Mouse (Mus musculus): Measurements from ENCODE around the gene Chrna5. TPM values are rescaled to one million over a fixed set of nuclear protein-coding genes. Genes with fewer than 3 reads are reported as not detected.

The Chrna5 gene
- total RNA-seq, 2 experiments from 2014 or later: 4.8 to 5.1 TPM

DNA sequence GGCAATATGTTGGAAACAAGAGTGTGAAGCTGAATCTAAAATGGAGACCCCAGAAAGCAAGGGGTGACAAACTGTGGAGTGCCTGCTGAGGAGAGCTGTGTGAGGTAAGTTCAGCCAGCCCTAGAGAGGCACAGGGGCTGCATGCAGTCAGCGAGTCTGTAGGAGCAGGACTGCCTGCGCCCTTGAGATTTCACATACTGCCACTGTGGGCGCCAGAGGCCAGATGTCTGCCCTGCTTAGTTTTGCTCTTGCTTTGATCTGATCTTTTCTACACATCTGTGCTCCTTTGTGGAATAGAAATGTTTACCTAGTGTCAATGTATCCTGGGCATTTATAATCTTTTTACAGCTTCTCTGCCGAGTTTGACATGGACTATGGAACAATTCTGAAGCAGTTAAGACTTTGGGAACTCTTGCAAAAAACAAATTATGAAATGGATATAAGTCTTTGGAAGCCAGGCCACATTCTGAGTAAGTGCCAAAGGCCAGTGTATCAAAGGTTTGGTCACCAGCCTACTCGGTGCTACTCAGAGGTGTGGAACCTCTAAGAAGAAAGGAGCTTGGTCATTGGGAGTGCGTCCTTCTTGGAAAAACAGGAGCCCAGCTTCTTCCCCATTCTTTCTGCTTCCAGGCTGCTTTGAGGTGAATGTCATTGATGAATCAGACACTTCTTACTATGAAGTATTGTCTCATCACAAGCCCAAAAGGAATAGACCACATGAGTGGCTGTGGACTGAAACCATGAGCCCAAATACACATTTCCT, 30.1 kb downstream of the Chrna5 start:
- intact Hi-C loops (cut with DNase I): no loop called here
- DNase-seq (ENCODE audit: low spot score in 2 of 2): no peak

DNA sequence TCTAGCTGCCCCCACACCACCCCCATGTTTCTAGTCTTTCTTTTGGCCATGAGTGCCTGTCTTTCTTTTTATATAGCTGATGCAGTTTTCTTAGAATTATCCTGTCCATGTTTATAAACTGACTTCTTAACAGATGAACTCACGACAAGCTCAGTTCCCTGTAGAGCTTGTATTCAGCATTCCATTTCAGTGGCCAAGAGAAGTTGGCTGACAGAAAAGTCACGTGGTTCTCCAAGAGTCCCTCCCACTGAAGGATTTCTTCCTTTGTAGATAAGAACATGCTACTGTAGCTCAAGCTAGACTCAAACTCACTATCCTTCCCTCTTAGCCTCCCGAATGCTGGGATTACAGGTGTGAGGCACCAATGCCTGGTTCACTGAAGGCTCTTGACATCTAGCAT, 36.2 kb downstream of the Chrna5 start:
- no peak for DNase-seq (ENCODE audit: low spot score in 2 of 2)

DNA sequence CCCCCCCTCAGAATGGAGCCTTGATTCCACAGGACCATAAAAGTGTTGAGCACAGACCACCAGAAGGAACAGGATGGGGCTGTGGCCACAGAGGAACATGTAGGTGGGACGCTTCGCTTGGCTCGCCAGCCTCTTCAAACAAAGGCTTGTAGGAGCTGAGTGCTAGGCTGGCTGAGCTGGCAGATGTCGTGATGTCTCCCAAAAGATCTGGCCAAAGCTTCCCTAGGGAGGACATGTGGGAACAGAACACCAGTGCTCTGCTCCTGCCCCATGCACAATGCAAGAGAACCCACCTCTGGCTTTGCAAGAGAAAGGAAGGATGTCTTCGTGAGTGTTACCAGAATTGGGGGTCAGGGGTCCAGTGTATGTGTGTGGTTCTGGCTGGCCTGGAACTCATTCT, 42.6 kb downstream of the Chrna5 start:
- intact Hi-C loops (cut with DNase I): loop anchor here (5.0 kb wide), 1 partner anchor 289 kb away; no protein-coding TSS in a partner anchor
- DNase-seq (ENCODE audit: low spot score in 2 of 2): no peak

More for the DNA sequence above, 36.2 kb downstream of the Chrna5 start:
- intact Hi-C loops (cut with DNase I): no loop called here

DNA sequence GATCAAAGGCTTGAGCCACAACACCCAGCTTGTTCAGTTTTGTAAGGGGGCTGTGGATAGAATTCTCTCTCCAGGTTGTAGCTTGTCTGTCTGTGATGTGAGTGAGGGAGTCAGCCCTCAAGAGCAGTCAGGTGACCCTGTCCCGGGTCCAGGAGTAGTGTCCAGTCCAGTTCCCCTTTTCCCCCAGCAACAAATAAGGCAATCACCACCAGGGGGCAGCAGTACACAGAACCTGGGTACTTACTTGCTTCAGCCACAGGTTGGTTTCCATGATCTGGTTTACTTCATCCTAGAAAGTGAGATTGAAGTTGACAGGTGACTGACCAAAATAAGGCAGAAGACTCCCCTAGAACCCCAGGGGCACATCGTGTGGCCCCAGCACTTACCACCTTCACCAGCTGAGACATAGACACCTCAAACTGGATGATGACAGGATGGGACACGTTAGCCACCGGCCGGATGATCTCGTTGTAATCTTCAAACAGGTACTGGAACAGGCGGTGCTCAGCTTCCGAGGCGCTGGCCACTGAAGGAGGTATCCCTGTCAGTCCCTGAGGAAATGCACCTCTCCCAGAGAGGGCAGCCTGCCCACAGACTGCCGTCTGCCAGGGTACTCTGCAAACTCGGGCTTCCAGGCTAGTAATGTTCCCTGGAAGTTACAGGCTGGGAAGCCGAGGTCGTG, 43.4 kb downstream of the Chrna5 start:
- intact Hi-C loops (cut with DNase I): loop anchor here (1.0 to 5.0 kb wide), 2 partner anchors 86 to 288 kb away; no protein-coding TSS in a partner anchor
- peak; percentile 45 to 60 for DNase-seq (ENCODE audit: low spot score in 2 of 2)

DNA sequence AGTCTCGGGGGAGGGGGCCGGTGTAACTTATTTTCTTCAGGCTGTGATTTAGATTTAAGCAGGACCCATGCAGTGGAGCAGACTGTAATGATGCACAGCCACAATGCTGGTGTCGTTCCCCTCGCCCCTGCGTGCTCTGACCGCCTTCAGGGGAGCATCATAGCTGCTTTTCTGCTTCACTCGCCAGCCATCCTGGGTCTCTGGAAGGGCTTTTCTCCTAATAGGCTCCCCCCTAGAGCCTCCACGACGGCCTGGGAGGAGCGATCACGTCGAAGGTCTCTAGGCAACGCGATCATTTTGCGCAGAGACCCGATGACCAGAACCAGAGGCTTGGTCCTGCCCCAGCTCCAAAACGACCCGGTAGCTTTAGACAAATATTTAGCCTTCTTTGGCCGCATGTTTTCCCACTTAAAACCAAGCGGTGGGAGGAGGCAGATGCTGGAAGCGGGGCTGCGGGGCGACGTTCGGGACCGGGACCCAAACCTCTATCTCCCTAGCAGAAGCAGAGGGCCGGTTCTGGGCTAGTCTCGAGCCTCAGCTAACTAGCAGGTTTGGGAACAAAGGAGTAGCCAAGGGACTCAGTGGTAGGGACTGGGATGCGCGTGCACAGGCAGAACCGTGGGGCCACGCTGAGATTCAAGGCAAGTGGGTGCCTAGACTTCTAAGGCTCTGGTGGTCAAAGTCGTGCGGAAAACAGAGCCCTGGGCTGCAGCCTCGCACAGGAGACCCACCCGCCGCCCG, 45.0 kb downstream of the Chrna5 start:
- intact Hi-C loops (cut with DNase I): no loop called here

DNA sequence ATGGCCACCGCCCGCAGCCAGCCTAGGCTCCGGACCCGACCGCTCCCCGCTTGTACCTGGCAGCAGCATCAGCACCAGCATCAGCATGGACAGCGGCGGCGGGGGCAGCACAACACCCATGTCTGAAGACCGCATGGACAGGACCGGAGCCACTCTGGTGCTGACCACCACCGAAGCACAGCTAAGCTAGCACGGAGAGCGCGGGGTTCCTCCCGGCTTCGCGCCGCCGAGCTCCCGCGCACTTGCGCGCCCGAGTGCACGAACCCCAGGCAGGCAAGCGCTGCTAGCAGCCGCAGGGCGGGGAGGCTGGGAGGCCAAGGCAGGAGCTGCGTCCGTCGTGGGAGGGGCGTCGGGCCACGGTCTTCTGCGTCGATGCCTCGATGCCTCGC, 45.6 kb downstream of the Chrna5 start, which contains the start of gene Chrna3:
TSS of gene Chrna3 (minus strand) at position 288 of the 389 bp plus-strand sequence.
- intact Hi-C loops (cut with DNase I): no loop called here
- DNase-seq (ENCODE audit: low spot score in 2 of 2): no peak

More for the DNA sequence above, 45.0 kb downstream of the Chrna5 start:
- DNase-seq (ENCODE audit: low spot score in 2 of 2): no peak

DNA sequence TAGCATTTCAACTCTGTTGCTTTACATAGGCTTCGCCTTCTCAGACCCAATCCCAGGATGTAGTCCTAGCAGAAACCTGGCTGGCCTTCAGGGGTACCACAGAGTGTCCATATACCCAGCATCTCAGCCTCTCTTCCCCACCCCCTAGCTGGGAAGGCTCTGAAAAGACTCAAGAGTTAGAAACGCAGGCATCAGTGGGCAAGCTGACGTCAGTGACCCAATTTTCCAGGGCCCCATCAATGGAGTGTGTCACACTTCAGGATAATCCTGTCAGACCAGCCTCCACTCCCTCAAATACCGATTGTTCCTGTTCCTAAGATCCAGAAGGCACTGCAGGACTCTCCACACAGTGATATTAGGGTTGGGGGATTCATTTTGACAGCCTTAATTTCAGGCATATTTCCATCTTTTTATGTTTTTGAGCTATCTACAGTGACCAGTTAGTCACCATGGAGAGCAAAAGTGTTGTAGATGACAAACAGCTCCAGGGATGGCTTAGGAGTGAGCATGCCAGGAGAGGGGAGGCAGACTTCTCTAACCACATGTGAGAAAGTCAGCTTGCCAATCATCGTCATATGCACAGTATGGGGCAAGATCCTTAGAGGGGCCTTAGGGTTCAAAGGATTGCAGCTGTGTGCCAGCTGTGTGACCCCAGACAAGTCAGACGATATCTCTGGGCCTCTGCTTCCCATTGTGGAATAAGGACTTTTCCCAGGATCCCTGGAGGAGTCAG, 50.9 kb downstream of the Chrna5 start:
- DNase-seq (ENCODE audit: low spot score in 2 of 2): no peak
- intact Hi-C loops (cut with DNase I): no loop called here

DNA sequence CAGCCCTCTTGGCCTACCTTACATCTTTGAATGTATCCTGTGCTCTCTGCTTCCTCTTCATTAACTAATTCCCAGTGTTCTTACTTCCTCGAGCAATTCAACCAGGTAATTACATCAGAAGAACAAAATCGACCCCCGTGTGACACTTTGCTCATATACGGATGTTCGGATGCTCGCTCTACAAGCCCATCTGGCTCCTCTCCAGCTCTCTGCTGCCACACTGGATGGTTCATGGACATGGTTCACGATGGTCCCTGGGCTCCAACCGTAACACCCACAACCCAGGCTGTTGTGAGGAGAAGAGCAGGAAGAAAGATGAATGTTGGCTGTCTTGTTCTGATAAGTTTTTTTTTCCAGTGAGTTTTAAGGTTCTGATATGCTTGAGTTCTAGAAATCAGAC, 58.3 kb downstream of the Chrna5 start:
- no peak for DNase-seq (ENCODE audit: low spot score in 2 of 2)
- intact Hi-C loops (cut with DNase I): no loop called here

DNA sequence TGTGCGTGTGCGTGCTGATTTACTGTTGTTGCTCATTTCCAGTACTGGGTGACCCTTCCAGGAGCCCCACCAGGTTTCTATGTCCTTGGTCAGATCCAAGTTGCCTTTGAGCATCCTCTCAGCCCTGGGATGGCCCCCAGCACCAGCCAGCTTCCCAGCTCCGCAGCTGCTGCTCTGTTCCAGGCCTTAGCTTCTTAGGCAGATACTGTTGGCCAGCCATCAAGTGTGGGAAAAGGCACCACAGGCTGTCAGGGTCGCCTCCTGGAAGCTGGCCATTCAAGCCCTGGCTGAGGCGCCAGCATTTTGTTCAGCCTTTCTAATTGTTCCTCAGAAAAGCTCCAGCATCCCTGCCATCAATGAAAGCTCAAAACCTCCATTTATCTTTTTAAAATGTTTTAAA, 59.3 kb downstream of the Chrna5 start:
- DNase-seq (ENCODE audit: low spot score in 2 of 2): no peak

DNA sequence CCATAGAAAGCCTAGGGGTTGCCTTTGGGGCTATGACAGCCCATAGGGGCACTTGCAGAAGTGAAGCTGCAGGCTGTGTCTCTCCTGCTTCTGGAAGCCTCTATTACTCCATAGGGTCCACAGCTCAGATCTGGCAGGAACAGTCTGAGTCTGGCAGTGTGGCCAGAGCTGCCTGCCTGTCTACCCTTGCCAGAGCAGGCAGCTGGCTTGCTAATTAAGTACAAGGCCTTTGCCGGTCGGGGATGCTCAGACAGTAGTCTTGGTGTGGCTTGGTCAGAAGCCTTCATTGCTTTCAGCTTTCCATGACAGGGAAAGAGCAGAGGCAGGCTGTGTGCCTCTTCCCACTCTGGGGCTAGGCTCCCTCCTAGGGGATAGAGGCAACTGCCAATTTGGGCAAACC, 60.7 kb downstream of the Chrna5 start:
- intact Hi-C loops (cut with DNase I): no loop called here
- DNase-seq (ENCODE audit: low spot score in 2 of 2): no peak

More for the DNA sequence above, 59.3 kb downstream of the Chrna5 start:
- intact Hi-C loops (cut with DNase I): no loop called here

DNA sequence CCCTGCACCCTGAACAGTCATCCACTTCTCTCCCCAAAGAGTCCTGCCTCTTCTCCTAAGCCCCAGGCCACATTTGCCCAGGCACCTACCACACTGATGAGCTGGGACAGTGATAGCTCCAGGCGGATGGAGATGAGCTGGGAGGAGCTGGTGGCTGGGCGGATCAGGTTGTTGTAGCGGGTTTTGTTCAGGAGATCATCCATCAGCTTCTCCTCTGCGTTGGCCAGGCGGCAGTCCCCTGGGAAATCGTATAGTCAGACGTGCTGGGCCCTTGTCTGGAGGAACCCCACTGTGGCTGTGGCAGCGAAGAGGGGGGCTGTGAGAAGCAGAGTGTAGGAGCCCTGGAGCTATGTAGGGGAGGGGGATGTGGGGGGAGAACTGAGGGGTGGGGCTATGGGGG, 63.0 kb downstream of the Chrna5 start:
- intact Hi-C loops (cut with DNase I): no loop called here

DNA sequence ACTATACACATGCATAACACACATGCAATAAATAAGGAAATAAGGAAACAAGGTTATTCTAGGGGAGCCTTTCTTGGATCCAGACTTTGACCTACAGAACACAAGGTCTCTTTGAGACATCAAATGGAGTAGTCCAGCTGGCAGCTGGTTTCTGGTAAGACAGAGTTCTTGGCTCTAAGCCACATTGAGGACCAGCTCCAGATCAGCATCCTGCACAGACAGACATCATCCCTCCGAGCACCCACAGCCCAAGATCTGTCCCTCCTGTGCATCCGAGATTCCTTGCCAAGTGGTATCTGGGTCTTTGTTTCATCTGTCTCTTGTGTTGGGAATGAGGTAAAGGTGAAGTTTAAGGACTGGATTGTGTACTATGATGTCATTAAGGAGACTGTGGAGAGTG, 64.3 kb downstream of the Chrna5 start:
- DNase-seq (ENCODE audit: low spot score in 2 of 2): no peak
- intact Hi-C loops (cut with DNase I): loop anchor here (5.0 kb wide), 1 partner anchor 62 kb away; no protein-coding TSS in a partner anchor

More for the DNA sequence above, 63.0 kb downstream of the Chrna5 start:
- DNase-seq (ENCODE audit: low spot score in 2 of 2): no peak

DNA sequence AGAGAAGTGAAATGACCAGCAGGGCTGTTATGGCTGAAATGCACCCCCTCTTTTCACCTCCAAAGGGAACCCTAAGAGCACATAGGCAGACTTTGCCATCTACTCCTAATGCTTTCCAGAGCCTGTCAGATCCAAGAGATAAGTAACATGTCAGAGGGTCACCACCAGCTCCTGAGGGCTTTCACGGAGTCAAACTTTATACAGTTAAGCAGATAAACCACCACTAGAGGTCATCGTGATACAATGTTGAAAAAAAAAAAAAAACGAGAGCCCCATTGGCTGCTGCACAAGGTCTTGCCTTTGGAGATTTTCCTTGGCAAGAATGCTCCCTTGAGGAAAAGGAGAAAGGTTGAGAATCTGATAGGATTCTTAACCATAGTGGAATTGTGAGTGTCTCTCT, 66.1 kb downstream of the Chrna5 start:
- intact Hi-C loops (cut with DNase I): loop anchor here (5.0 kb wide), 1 partner anchor 61 kb away; no protein-coding TSS in a partner anchor
- DNase-seq (ENCODE audit: low spot score in 2 of 2): no peak

DNA sequence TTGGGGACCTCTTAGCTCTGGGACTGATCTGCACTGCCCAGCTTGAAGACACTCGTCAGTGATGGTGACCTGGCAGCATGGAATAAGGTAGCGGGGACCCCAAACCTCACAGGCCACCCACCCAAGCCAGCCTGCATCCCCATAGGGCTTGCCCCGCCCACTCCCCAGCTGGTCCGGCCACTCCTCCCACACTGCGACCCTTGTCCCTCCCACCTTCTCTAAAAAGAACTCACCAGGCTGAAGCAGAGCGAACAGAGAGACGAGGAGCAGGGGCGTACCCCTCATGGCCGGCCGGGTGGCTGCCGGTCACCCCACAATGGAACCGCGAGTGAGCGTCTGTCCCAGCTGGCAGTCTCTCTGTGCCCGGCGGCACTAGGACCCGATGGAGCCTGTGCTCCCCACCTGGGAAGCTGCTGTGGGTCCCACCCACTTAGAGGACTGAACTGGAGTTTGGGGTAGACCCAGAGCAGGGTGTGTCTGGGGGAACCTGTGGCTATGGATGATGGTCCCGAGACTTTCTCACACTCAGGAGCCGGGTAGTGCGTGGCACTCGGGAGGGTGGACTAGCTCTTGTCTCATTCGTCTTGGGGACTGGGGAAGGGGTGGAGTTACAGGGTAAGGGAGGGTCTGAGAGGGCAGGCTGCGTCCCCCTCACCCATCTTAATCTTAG, 67.7 kb downstream of the Chrna5 start, which contains the start of gene Chrnb4:
TSS of gene Chrnb4 (minus strand) at position 569 of the 670 bp plus-strand sequence.
- intact Hi-C loops (cut with DNase I): loop anchor here (5.0 kb wide), 1 partner anchor 59 kb away; no protein-coding TSS in a partner anchor
- no peak for DNase-seq (ENCODE audit: low spot score in 2 of 2)

DNA sequence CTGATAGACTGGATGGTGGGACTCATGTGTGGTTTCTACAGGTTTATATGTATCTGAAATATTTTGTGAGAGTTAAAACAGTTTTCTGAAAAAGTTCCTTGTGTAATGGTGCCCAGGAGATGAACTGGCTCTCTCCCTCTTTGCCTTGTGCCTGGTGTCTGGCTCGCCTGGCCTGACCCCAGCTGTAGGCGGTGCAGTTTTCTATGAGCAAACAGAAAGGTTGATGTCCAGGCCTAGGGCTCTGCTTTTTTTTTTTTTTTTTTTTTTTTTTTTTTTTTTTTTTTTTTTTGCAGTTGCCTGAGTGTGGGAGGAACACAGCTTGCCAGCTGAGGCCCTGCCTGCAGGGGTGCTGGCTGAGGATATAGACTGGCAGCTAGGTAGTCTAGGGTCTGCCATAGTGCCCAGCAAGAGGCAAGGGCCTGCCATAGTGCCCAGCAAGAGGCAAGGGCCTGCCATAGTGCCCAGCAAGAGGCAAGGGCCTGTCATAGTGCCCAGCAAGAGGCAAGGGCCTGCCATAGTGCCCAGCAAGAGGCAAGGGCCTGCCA, 74.8 kb downstream of the Chrna5 start:
- no peak for DNase-seq (ENCODE audit: low spot score in 2 of 2)
- intact Hi-C loops (cut with DNase I): no loop called here

Data from left cerebral cortex, postnatal 36 days (tissue).